Mouse (Mus musculus): ENCODE data around the gene Slc10a2.
"Not testable (repeated sequence)": the region's sequence is repeated elsewhere in the genome, so short reads cannot be mapped to it uniquely, and the experiment has no call there.

The Slc10a2 gene

GRCm38 (mm10) chr8:5105186-5105585 is at the start of gene Slc10a2:
Gene Slc10a2 (minus strand): TSS chr8:5105351.
- DNase-seq (ENCODE audit: low read depth): no peak

DNA sequence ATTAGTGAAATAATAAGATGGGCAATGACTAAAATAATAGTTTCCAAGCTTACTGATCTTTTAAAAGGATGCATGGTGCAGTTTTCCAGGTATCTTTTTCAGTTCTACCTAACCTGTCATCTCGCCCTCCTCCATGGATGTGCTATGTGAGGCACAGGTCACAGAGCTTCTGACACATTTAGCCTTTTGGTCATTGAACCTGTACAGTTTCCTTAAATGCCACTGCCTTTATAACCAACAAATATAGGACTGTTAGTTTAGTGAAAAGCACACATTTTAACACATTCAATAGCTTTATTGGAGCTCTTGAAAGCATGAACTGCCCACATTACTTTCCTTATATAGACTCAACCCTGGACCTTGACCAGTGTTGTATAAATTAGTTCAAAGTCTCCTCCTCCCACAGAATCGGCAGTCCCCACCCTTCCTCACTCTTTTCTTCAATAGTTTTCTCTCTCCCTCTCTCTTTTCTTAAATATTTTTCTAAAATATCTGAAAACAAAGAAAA is 24.2 kb upstream of the Slc10a2 start:
- no peak for DNase-seq (ENCODE audit: low read depth)

DNA sequence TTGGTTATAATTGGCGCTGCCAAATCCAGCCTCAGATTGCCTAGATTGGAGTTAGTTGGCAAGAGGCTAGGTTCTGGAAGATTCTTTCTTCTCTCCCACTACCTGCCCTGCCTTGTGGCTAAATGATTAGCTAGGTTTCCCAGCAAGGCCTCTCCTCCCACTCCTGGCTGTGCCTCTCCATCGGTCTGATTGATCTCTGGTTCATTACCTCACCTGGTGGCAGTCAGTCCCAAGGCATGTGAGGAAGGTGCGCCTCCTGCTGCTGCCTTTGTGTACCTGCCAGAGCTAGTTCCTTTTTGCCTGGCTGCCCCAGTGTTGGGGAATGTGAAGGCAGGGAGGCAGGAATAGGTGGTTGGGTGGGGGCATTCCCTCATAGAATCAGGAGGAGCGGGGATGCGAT is 1.7 kb upstream of the Slc10a2 start:
- DNase-seq (ENCODE audit: low read depth): no peak

DNA sequence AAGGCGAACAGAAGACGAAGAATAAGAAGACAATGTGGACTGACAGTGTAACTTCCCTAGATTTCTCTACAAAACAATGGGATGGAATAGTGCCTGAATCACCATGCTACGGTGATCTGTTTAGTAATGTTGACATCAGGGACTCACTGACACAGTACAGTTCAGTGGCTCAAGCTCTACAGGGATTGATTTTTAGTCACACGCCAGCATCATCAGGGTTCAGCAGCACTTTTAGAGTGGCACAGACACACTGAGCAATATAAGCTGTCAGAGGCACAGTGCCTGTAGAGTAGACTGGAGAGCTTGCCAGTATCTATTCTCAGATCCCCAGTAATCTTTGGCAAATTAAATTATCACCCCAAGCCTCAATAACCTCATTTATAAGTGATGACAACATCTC is 9.8 kb downstream of the Slc10a2 start:
- DNase-seq (ENCODE audit: low read depth): no peak

GRCm38 (mm10) chr8:5093991-5094390 is 11.2 kb downstream of the Slc10a2 start:
- not testable (repeated sequence) for DNase-seq (ENCODE audit: low read depth)

- DNase-seq (ENCODE audit: low read depth): no peak
Measured at GRCm38 (mm10) chr8:5073654-5074293, 31.4 kb downstream of the Slc10a2 start.

- no peak for DNase-seq (ENCODE audit: low read depth)
Measured at GRCm38 (mm10) chr8:5058888-5059287, 46.3 kb downstream of the Slc10a2 start.

DNA sequence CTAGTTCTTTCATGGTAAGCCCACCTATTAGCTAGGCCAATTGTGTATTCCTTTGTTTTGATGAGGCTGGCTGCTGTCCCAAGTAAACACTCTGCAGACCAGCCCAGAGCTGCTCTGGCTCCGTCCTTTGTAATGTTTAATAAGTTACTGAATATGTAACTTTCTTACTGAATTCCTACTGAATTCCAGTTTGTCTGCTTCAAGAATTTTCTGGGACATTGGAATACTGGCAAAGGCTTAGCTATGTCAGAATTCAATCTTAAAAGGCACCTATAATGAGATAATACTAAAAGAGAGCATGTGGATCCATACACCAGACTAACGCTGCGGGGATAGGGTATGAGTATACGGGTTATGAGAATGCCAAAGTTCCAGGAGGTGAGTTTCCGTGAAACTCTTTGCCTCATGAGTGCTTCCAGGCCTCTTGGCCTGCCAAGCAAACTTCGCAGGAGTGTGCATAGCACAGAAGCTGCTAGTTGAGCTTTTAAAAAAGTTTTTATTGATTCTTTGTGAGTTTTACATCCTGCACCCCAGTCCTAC is 60.7 kb downstream of the Slc10a2 start:
- not testable (repeated sequence) for DNase-seq (ENCODE audit: low read depth)

DNA sequence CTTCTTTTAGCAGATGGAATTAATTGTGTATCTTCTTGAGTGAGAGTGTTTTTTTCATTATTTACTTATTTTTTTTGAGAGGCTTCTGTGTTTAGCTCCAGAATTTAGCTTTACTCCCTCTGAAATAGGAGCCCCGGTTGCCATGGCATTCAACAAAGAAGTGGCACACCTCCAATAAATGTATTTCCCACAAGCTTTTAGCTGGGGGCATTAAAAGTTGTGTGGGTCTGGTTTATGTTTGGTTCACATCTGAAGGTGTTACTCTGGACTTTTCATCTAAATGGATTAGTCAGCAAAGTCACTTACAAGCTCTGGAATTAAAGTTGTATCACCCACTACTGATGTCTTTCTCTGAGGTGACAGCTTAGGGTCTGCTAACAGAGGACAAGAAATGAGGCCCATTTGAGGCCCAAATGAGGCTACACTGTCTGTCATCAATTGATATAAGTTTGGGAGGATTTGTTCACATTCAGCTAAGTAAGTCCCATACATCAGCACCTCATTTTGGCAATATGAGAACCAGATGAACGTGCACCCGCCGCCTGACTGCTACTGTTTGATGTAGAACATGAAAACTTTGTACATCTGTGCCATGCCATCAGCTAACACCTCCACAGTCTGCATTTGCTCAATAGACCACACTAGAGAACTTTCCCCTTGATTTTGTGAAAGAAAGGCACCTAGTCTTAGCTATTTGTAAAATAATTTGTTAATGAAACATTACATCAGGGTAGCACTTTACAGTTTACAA is 66.2 kb downstream of the Slc10a2 start:
- DNase-seq (ENCODE audit: low read depth): no peak

Data from naive thymus-derived CD4-positive, alpha-beta T cell, adult 2 months (primary cell).